Mouse (Mus musculus) heart, embryonic 12.5 days (tissue): ENCODE measurements around the gene Csf2rb2. TPM values are rescaled to one million over a fixed set of nuclear protein-coding genes. Genes with fewer than 3 reads are reported as not detected.
"Not testable (repeated sequence)": the region's sequence is repeated elsewhere in the genome, so short reads cannot be mapped to it uniquely, and the experiment has no call there.

ENCODE experiments used
- ATAC-seq: fragments of 200-750 bp; cut with Nextera tagmentation; 2 replicates; pipeline ENCODE4 v1.8.0; 2017; ENCODE audit warnings: moderate TSS enrichment, moderate library complexity; ENCODE audit not compliant: insufficient number of reproducible peaks, low FRiP score
- H3K27ac ChIP-seq: fragments of 300-500 bp; sonication (generic); 2 replicates; pipeline ENCODE4 v1.5.1; 2016; ENCODE audit warnings: mild to moderate bottlenecking, moderate library complexity; ENCODE audit not compliant: poor library complexity, severe bottlenecking
- H3K27me3 ChIP-seq: fragments of 300-500 bp; sonication (generic); replicated peaks from 2 replicates; pipeline ENCODE4 v1.6.1; 2016; ENCODE audit warnings: mild to moderate bottlenecking, moderate library complexity
- H3K36me3 ChIP-seq: fragments of 300-500 bp; sonication (generic); 2 replicates; pipeline ENCODE4 v1.6.1; 2016; ENCODE audit warnings: mild to moderate bottlenecking, moderate library complexity
- H3K4me1 ChIP-seq: fragments of 300-500 bp; sonication (generic); replicated peaks from 2 replicates; pipeline ENCODE4 v1.6.1; 2016; ENCODE audit warnings: mild to moderate bottlenecking
- H3K4me2 ChIP-seq: fragments of 300-500 bp; sonication (generic); 2 replicates; pipeline ENCODE4 v1.6.1; 2016; ENCODE audit warnings: mild to moderate bottlenecking, moderate library complexity
- H3K4me3 ChIP-seq: fragments of 300-500 bp; sonication (generic); 2 replicates; pipeline ENCODE4 v1.5.1; 2016; ENCODE audit warnings: mild to moderate bottlenecking
- H3K9ac ChIP-seq: fragments of 300-500 bp; sonication (generic); 2 replicates; pipeline ENCODE4 v1.6.1; 2016; ENCODE audit warnings: mild to moderate bottlenecking, moderate library complexity
- H3K9me3 ChIP-seq: fragments of 300-500 bp; sonication (generic); replicated peaks from 2 replicates; pipeline ENCODE4 v1.6.1; 2016; ENCODE audit warnings: mild to moderate bottlenecking, moderate library complexity
- WGBS: fragments of 180-500 bp; shearing (Covaris S2); methylation state at CpG from one replicate; pipeline ENCODE4 v1.1.7; 2016; 5-methylcytosine and 5-hydroxymethylcytosine counted together
- polyA plus RNA-seq: library from polyadenylated mRNA; unstranded; fragments of >200 nt; fragmentation: Nextera tagmentation; extraction: Ambion mirVana; gene quantifications from 2 replicates; pipeline ENCODE4 v1.2.1, GENCODE M21; 2016

Csf2rb2 gene
- polyA plus RNA-seq, 1 experiment from 2014 or later = 0.51 TPM

- H3K4me1 ChIP-seq, ATAC-seq, H3K9me3 ChIP-seq, H3K27me3 ChIP-seq, H3K9ac ChIP-seq, H3K4me2 ChIP-seq, H3K4me3 ChIP-seq, H3K36me3 ChIP-seq, H3K27ac ChIP-seq: not testable (repeated sequence)
- 74% methylated on average over 5 of the region's 5 CpGs for WGBS
Measured at GRCm38 (mm10) chr15:78313659-78314058, 8.1 kb upstream of the Csf2rb2 start.

GRCm38 (mm10) chr15:78312421-78313233 is 7.1 kb upstream of the Csf2rb2 start:
- not testable (repeated sequence) for H3K9ac ChIP-seq, H3K9me3 ChIP-seq, H3K4me2 ChIP-seq, H3K4me3 ChIP-seq, H3K36me3 ChIP-seq, H3K27me3 ChIP-seq, H3K4me1 ChIP-seq, H3K27ac ChIP-seq
- ATAC-seq = peak; percentile 72
- WGBS = 43% methylated on average over 4 of the region's 4 CpGs

- Histone ChIP-seq H3K4me1 (peaks cover 8% of the 10 kb centered on the region), H3K9me3 (no peaks in the 10 kb centered on the region), H3K36me3 (no peaks in the 10 kb centered on the region), H3K4me2 (no peak overlapping the region), H3K27ac (no peak overlapping the region), H3K4me3 (no peak overlapping the region), H3K9ac (no peak overlapping the region), H3K27me3 (no peaks in the 10 kb centered on the region)
- no peak for ATAC-seq
- 64% methylated on average over 4 of the region's 4 CpGs for WGBS
Measured at GRCm38 (mm10) chr15:78310971-78311370, 5.5 kb upstream of the Csf2rb2 start.

- Histone ChIP-seq H3K4me2 (no peak overlapping the region), H3K27me3 (no peaks in the 10 kb centered on the region), H3K9me3 (no peaks in the 10 kb centered on the region), H3K4me3 (no peak overlapping the region), H3K36me3 (no peaks in the 10 kb centered on the region), H3K9ac (no peak overlapping the region), H3K27ac (no peak overlapping the region), H3K4me1 (peaks cover 8% of the 10 kb centered on the region)
- no peak for ATAC-seq
- WGBS = 16% methylated on average over 5 of the region's 5 CpGs
Measured at GRCm38 (mm10) chr15:78309865-78310264, 4.3 kb upstream of the Csf2rb2 start.

- H3K4me1 ChIP-seq = no peaks in the 10 kb centered on the region
- no peaks in the 10 kb centered on the region for H3K9me3 ChIP-seq
- no peak overlapping the region for H3K4me3 ChIP-seq
- H3K27me3 ChIP-seq = no peaks in the 10 kb centered on the region
- H3K9ac ChIP-seq = no peak overlapping the region
- ATAC-seq = no peak
- H3K27ac ChIP-seq = no peak overlapping the region
- no peak overlapping the region for H3K4me2 ChIP-seq
- WGBS = 85% methylated on average over 6 of the region's 6 CpGs
- no peaks in the 10 kb centered on the region for H3K36me3 ChIP-seq
Measured at GRCm38 (mm10) chr15:78303665-78304233, 1.8 kb downstream of the Csf2rb2 start.

GRCm38 (mm10) chr15:78302718-78303117 is 2.8 kb downstream of the Csf2rb2 start:
- Histone ChIP-seq H3K27ac (no peak overlapping the region), H3K4me2 (no peak overlapping the region), H3K4me1 (no peaks in the 10 kb centered on the region), H3K36me3 (no peaks in the 10 kb centered on the region), H3K9me3 (no peaks in the 10 kb centered on the region), H3K9ac (no peak overlapping the region), H3K27me3 (no peaks in the 10 kb centered on the region), H3K4me3 (no peak overlapping the region)
- WGBS = 100% methylated on average over 4 of the region's 4 CpGs
- ATAC-seq = no peak

GRCm38 (mm10) chr15:78300773-78301172 is 4.7 kb downstream of the Csf2rb2 start:
- Histone ChIP-seq H3K36me3 (no peaks in the 10 kb centered on the region), H3K4me2 (no peak overlapping the region), H3K4me3 (no peak overlapping the region), H3K4me1 (no peaks in the 10 kb centered on the region), H3K9me3 (no peaks in the 10 kb centered on the region), H3K27ac (no peak overlapping the region), H3K9ac (no peak overlapping the region), H3K27me3 (no peaks in the 10 kb centered on the region)
- no peak for ATAC-seq

GRCm38 (mm10) chr15:78299641-78300040 is 5.9 kb downstream of the Csf2rb2 start:
- H3K27me3 ChIP-seq = no peaks in the 10 kb centered on the region
- no peak overlapping the region for H3K4me3 ChIP-seq
- WGBS = 68% methylated on average over 3 of the region's 3 CpGs
- H3K36me3 ChIP-seq = no peaks in the 10 kb centered on the region
- H3K9ac ChIP-seq = no peak overlapping the region
- H3K4me1 ChIP-seq = no peaks in the 10 kb centered on the region
- no peaks in the 10 kb centered on the region for H3K9me3 ChIP-seq
- ATAC-seq = no peak
- no peak overlapping the region for H3K4me2 ChIP-seq
- H3K27ac ChIP-seq = no peak overlapping the region

GRCm38 (mm10) chr15:78298558-78298957 is 7.0 kb downstream of the Csf2rb2 start:
- 89% methylated on average over 1 of the region's 1 CpGs for WGBS
- no peaks in the 10 kb centered on the region for H3K9me3 ChIP-seq
- H3K36me3 ChIP-seq = no peaks in the 10 kb centered on the region
- ATAC-seq = no peak
- no peak overlapping the region for H3K4me2 ChIP-seq
- no peak overlapping the region for H3K9ac ChIP-seq
- no peak overlapping the region for H3K4me3 ChIP-seq
- no peaks in the 10 kb centered on the region for H3K4me1 ChIP-seq
- no peaks in the 10 kb centered on the region for H3K27me3 ChIP-seq
- no peak overlapping the region for H3K27ac ChIP-seq

GRCm38 (mm10) chr15:78293716-78294115 is 11.8 kb downstream of the Csf2rb2 start:
- peaks cover 8% of the 10 kb centered on the region; the same call in 1 of the 2 replicates for H3K4me1 ChIP-seq
- H3K27me3 ChIP-seq = 0 out of 2 replicates have a peak, but pooled peaks cover 2% of the 10 kb centered on the region
- WGBS = 77% methylated on average over 4 of the region's 4 CpGs
- H3K4me2 ChIP-seq = no peak overlapping the region
- no peak overlapping the region for H3K27ac ChIP-seq
- no peak for ATAC-seq
- no peaks in the 10 kb centered on the region for H3K36me3 ChIP-seq
- H3K9me3 ChIP-seq = no peaks in the 10 kb centered on the region
- no peak overlapping the region for H3K4me3 ChIP-seq
- H3K9ac ChIP-seq = no peak overlapping the region

- peaks cover 12% of the 10 kb centered on the region; the same call in 1 of the 2 replicates for H3K4me1 ChIP-seq
- not testable (repeated sequence) for H3K36me3 ChIP-seq, H3K4me2 ChIP-seq, H3K9ac ChIP-seq, H3K27ac ChIP-seq, H3K9me3 ChIP-seq, H3K27me3 ChIP-seq, H3K4me3 ChIP-seq
- WGBS = 14% methylated on average over 2 of the region's 2 CpGs
- ATAC-seq = peak; percentile 61; the same call in 1 of the 2 replicates
Measured at GRCm38 (mm10) chr15:78293228-78293627, 12.3 kb downstream of the Csf2rb2 start.
